Mouse (Mus musculus) heart, embryonic 14.5 days (tissue): ENCODE measurements around the gene Cmtr1. TPM values are rescaled to one million over a fixed set of nuclear protein-coding genes. Genes with fewer than 3 reads are reported as not detected.

Source experiments
- ATAC-seq: fragments of 200-750 bp; cut with Nextera tagmentation; 2 replicates; pipeline ENCODE4 v1.8.0; 2017; ENCODE audit warnings: low read depth, moderate TSS enrichment; ENCODE audit not compliant: insufficient number of reproducible peaks, insufficient read depth, low FRiP score
- H3K27ac ChIP-seq, 2 experiments: fragments of 200-500 bp in 1 of 2; fragments of 300-500 bp in 1 of 2; sonication (generic) in 1 of 2; replicated peaks in 1 of 2; 2 replicates each; pipeline ENCODE4 v1.5.1; 2012 to 2014; ENCODE audit warnings: low read depth in 2 of 2, low read length in 2 of 2, control low read depth in 1 of 2, mild to moderate bottlenecking in 1 of 2, mixed read lengths in 1 of 2; ENCODE audit not compliant: control insufficient read depth in 1 of 2, insufficient read depth in 1 of 2
- H3K27me3 ChIP-seq: fragments of 300-500 bp; sonication (generic); 2 replicates; pipeline ENCODE4 v1.6.1; 2014; ENCODE audit warnings: mild to moderate bottlenecking, low read length, control low read depth; ENCODE audit not compliant: control insufficient read depth, insufficient read depth
- H3K36me3 ChIP-seq: fragments of 300-500 bp; sonication (generic); 2 replicates; pipeline ENCODE4 v1.6.1; 2014; ENCODE audit warnings: mild to moderate bottlenecking, control low read depth, low read length, mixed read lengths; ENCODE audit not compliant: control insufficient read depth, insufficient read depth
- H3K4me1 ChIP-seq, 2 experiments: fragments of 200-500 bp in 1 of 2; fragments of 300-500 bp in 1 of 2; sonication (generic) in 1 of 2; 2 replicates each; pipeline ENCODE4 v1.6.1; 2012 to 2014; ENCODE audit warnings: low read length in 2 of 2, control low read depth in 1 of 2, mixed read lengths in 1 of 2; ENCODE audit not compliant: control insufficient read depth in 2 of 2, insufficient read depth in 2 of 2
- H3K4me2 ChIP-seq: fragments of 300-500 bp; sonication (generic); 2 replicates; pipeline ENCODE4 v1.6.1; 2014; ENCODE audit warnings: mild to moderate bottlenecking, low read length
- H3K4me3 ChIP-seq, 2 experiments: fragments of 200-500 bp in 1 of 2; fragments of 300-500 bp in 1 of 2; sonication (generic) in 1 of 2; 2 replicates each; pipeline ENCODE4 v1.5.1; 2012 to 2014; ENCODE audit warnings: low read length in 2 of 2, mild to moderate bottlenecking in 2 of 2, control low read depth in 1 of 2, low read depth in 1 of 2, moderate library complexity in 1 of 2; ENCODE audit not compliant: control insufficient read depth in 1 of 2, insufficient read depth in 1 of 2
- H3K9ac ChIP-seq: fragments of 300-500 bp; sonication (generic); 2 replicates; pipeline ENCODE4 v1.6.1; 2014; ENCODE audit warnings: mild to moderate bottlenecking, low read length
- H3K9me3 ChIP-seq: fragments of 300-500 bp; sonication (generic); 2 replicates; pipeline ENCODE4 v1.6.1; 2016; ENCODE audit warnings: low read length, control low read depth; ENCODE audit not compliant: control insufficient read depth
- WGBS: fragments of 180-500 bp; shearing (Covaris S2); extraction: QIAGEN DNeasy Blood & Tissue Kit; methylation state at CpG from one replicate; pipeline ENCODE4 v1.1.7; 2014; 5-methylcytosine and 5-hydroxymethylcytosine counted together
- polyA plus RNA-seq: library from polyadenylated mRNA; unstranded; fragments of >200 nt; fragmentation: Nextera tagmentation; extraction: Ambion mirVana; gene quantifications from 2 replicates; pipeline ENCODE4 v1.2.1, GENCODE M21; 2014

Gene Cmtr1
- polyA plus RNA-seq, 1 experiment from 2014 or later: 81.3 TPM

GRCm38 (mm10) chr17:29716732-29717445 is 56.5 kb downstream of the Cmtr1 start, which contains the start of gene Ccdc167:
Gene Ccdc167 (minus strand): TSS chr17:29717044.
- Histone ChIP-seq H3K4me2 (peak within 1 kb of the TSS; percentile 80), H3K27ac (0 out of 4 replicates have a peak within 1 kb of the TSS, but pooled peaks of 1 of the 2 experiments have one; percentile 3), H3K27me3 (no peaks in the 10 kb centered on the region), H3K9ac (peak within 1 kb of the TSS; percentile 74), H3K9me3 (no peaks in the 10 kb centered on the region), H3K36me3 (no peaks in the 10 kb centered on the region), H3K4me3 (peak within 1 kb of the TSS; percentile 55 to 68), H3K4me1 (peaks cover 7 to 17% of the 10 kb centered on the region in 2 experiments)
- 5% methylated on average over 41 of the region's 41 CpGs for WGBS
- ATAC-seq: peak; percentile 93

GRCm38 (mm10) chr17:29718660-29719059 is 58.3 kb downstream of the Cmtr1 start:
- Histone ChIP-seq H3K27me3 (no peaks in the 10 kb centered on the region), H3K36me3 (no peaks in the 10 kb centered on the region), H3K4me1 (peaks cover 6 to 12% of the 10 kb centered on the region in 2 experiments; a peak in 3 of 4 replicates), H3K4me3 (no peak overlapping the region), H3K4me2 (no peak overlapping the region), H3K9ac (no peak overlapping the region), H3K27ac (no peak overlapping the region), H3K9me3 (no peaks in the 10 kb centered on the region)
- WGBS: 77% methylated on average over 8 of the region's 8 CpGs
- ATAC-seq: no peak

GRCm38 (mm10) chr17:29719628-29720575 is 59.5 kb downstream of the Cmtr1 start:
- Histone ChIP-seq H3K9ac (no peak overlapping the region), H3K27ac (no peak overlapping the region), H3K36me3 (no peaks in the 10 kb centered on the region), H3K4me2 (no peak overlapping the region), H3K9me3 (no peaks in the 10 kb centered on the region), H3K27me3 (no peaks in the 10 kb centered on the region), H3K4me3 (no peak overlapping the region), H3K4me1 (peaks cover 6 to 12% of the 10 kb centered on the region in 2 experiments; a peak in 3 of 4 replicates)
- WGBS: 67% methylated on average over 13 of the region's 13 CpGs
- ATAC-seq: no peak

- no peak overlapping the region for H3K27ac ChIP-seq
- H3K4me3 ChIP-seq: no peak overlapping the region
- no peaks in the 10 kb centered on the region for H3K9me3 ChIP-seq
- no peak overlapping the region for H3K4me2 ChIP-seq
- H3K4me1 ChIP-seq: peaks cover 6 to 11% of the 10 kb centered on the region in 2 experiments; a peak in 3 of 4 replicates
- H3K36me3 ChIP-seq: no peaks in the 10 kb centered on the region
- WGBS: 73% methylated on average over 11 of the region's 11 CpGs
- ATAC-seq: no peak
- H3K9ac ChIP-seq: no peak overlapping the region
- no peaks in the 10 kb centered on the region for H3K27me3 ChIP-seq
These were observed 60.5 kb downstream of the Cmtr1 start for GRCm38 (mm10) chr17:29720755-29721365.

GRCm38 (mm10) chr17:29724610-29725009 is 64.2 kb downstream of the Cmtr1 start:
- Histone ChIP-seq H3K27me3 (no peaks in the 10 kb centered on the region), H3K9me3 (no peaks in the 10 kb centered on the region), H3K4me2 (no peak overlapping the region), H3K27ac (no peak overlapping the region), H3K4me3 (no peak overlapping the region), H3K36me3 (no peaks in the 10 kb centered on the region), H3K9ac (no peak overlapping the region), H3K4me1 (peaks cover 3% of the 10 kb centered on the region in 2 experiments; a peak in 1 of 4 replicates)
- WGBS: 72% methylated on average over 6 of the region's 6 CpGs
- no peak for ATAC-seq

- Histone ChIP-seq H3K9me3 (no peaks in the 10 kb centered on the region), H3K9ac (no peak overlapping the region), H3K27me3 (no peaks in the 10 kb centered on the region), H3K36me3 (no peaks in the 10 kb centered on the region), H3K4me2 (no peak overlapping the region), H3K27ac (no peak overlapping the region), H3K4me3 (no peak overlapping the region), H3K4me1 (peaks cover 3 to 5% of the 10 kb centered on the region in 2 experiments; a peak in 3 of 4 replicates)
- no peak for ATAC-seq
- 69% methylated on average over 6 of the region's 6 CpGs for WGBS
These were observed 64.7 kb downstream of the Cmtr1 start for GRCm38 (mm10) chr17:29725027-29725620.

- Histone ChIP-seq H3K4me1 (peaks cover 14 to 16% of the 10 kb centered on the region in 2 experiments), H3K36me3 (no peaks in the 10 kb centered on the region), H3K9me3 (no peaks in the 10 kb centered on the region), H3K4me2 (no peak overlapping the region), H3K9ac (no peak overlapping the region), H3K27ac (no peak overlapping the region), H3K27me3 (no peaks in the 10 kb centered on the region), H3K4me3 (no peak overlapping the region)
- 47% methylated on average over 8 of the region's 8 CpGs for WGBS
- no peak for ATAC-seq
These were observed 67.7 kb downstream of the Cmtr1 start for GRCm38 (mm10) chr17:29728082-29728481.
